Mouse (Mus musculus): ENCODE data around the gene Slc29a4. TPM values are rescaled to one million over a fixed set of nuclear protein-coding genes. Genes with fewer than 3 reads are reported as not detected.

The Slc29a4 gene
- polyA plus RNA-seq, 1 experiment from 2014 or later = 6.1 TPM

- no peak overlapping the region for H3K9ac ChIP-seq
- peaks cover 29% of the 10 kb centered on the region for H3K27me3 ChIP-seq
- peak overlapping the region; percentile 98 for H3K4me2 ChIP-seq
- no peaks in the 10 kb centered on the region for H3K9me3 ChIP-seq
- peak overlapping the region; percentile 57 for H3K4me3 ChIP-seq
- peaks cover 16% of the 10 kb centered on the region for H3K4me1 ChIP-seq
- no peaks in the 10 kb centered on the region for H3K36me3 ChIP-seq
- ATAC-seq (ENCODE audit: borderline replicate concordance, extremely low read depth, low FRiP score, low TSS enrichment) = peak; percentile 65
- 7% methylated on average over 15 of the region's 15 CpGs for WGBS
- H3K27ac ChIP-seq = no peak overlapping the region
These were observed 8.7 kb downstream of the Slc29a4 start for GRCm38 (mm10) chr5:142700842-142701589.

- Histone ChIP-seq H3K27me3 (peaks cover 29% of the 10 kb centered on the region), H3K4me3 (peak overlapping the region; percentile 57), H3K9me3 (no peaks in the 10 kb centered on the region), H3K9ac (peak overlapping the region; percentile 40), H3K4me1 (peaks cover 16% of the 10 kb centered on the region), H3K36me3 (no peaks in the 10 kb centered on the region), H3K27ac (no peak overlapping the region), H3K4me2 (peak overlapping the region; percentile 98)
- peak; percentile 89 for ATAC-seq (ENCODE audit: borderline replicate concordance, extremely low read depth, low FRiP score, low TSS enrichment)
- 1% methylated on average over 42 of the region's 72 CpGs for WGBS
These were observed 9.6 kb downstream of the Slc29a4 start for GRCm38 (mm10) chr5:142701651-142702510.

GRCm38 (mm10) chr5:142702511-142703138 is 10.3 kb downstream of the Slc29a4 start:
- Histone ChIP-seq H3K36me3 (no peaks in the 10 kb centered on the region), H3K4me2 (peak overlapping the region; percentile 98), H3K4me3 (peak overlapping the region; percentile 57), H3K4me1 (peaks cover 16% of the 10 kb centered on the region), H3K27me3 (peaks cover 29% of the 10 kb centered on the region), H3K27ac (no peak overlapping the region), H3K9ac (peak overlapping the region; percentile 40; the same call in 1 of the 2 replicates), H3K9me3 (no peaks in the 10 kb centered on the region)
- no peak; the same call in 1 of the 2 replicates for ATAC-seq (ENCODE audit: borderline replicate concordance, extremely low read depth, low FRiP score, low TSS enrichment)
- WGBS = 15% methylated on average over 18 of the region's 18 CpGs

GRCm38 (mm10) chr5:142703569-142703968 is 11.3 kb downstream of the Slc29a4 start:
- Histone ChIP-seq H3K4me2 (no peak overlapping the region), H3K9ac (no peak overlapping the region), H3K4me1 (peaks cover 16% of the 10 kb centered on the region), H3K9me3 (no peaks in the 10 kb centered on the region), H3K27me3 (peaks cover 29% of the 10 kb centered on the region), H3K4me3 (no peak overlapping the region), H3K27ac (no peak overlapping the region), H3K36me3 (no peaks in the 10 kb centered on the region)
- ATAC-seq (ENCODE audit: borderline replicate concordance, extremely low read depth, low FRiP score, low TSS enrichment) = no peak
- 79% methylated on average over 10 of the region's 10 CpGs for WGBS

GRCm38 (mm10) chr5:142707709-142708108 is 15.4 kb downstream of the Slc29a4 start:
- Histone ChIP-seq H3K4me3 (no peak overlapping the region), H3K9me3 (no peaks in the 10 kb centered on the region), H3K9ac (no peak overlapping the region), H3K27ac (no peak overlapping the region), H3K4me1 (peaks cover 2% of the 10 kb centered on the region), H3K27me3 (peaks cover 10% of the 10 kb centered on the region; the same call in 1 of the 2 replicates), H3K36me3 (no peaks in the 10 kb centered on the region), H3K4me2 (no peak overlapping the region)
- WGBS = 82% methylated on average over 5 of the region's 5 CpGs
- ATAC-seq (ENCODE audit: borderline replicate concordance, extremely low read depth, low FRiP score, low TSS enrichment) = no peak

- 67% methylated on average over 7 of the region's 7 CpGs for WGBS
- H3K4me2 ChIP-seq = no peak overlapping the region
- no peak overlapping the region for H3K27ac ChIP-seq
- no peak for ATAC-seq (ENCODE audit: borderline replicate concordance, extremely low read depth, low FRiP score, low TSS enrichment)
- no peaks in the 10 kb centered on the region for H3K9me3 ChIP-seq
- no peak overlapping the region for H3K4me3 ChIP-seq
- no peak overlapping the region for H3K9ac ChIP-seq
- no peaks in the 10 kb centered on the region for H3K4me1 ChIP-seq
- H3K36me3 ChIP-seq = no peaks in the 10 kb centered on the region
- H3K27me3 ChIP-seq = no peaks in the 10 kb centered on the region
These were observed 17.1 kb downstream of the Slc29a4 start for GRCm38 (mm10) chr5:142709436-142709835.

GRCm38 (mm10) chr5:142712373-142712772 is 20.1 kb downstream of the Slc29a4 start:
- no peak overlapping the region for H3K9ac ChIP-seq
- no peaks in the 10 kb centered on the region for H3K27me3 ChIP-seq
- H3K27ac ChIP-seq = no peak overlapping the region
- no peak overlapping the region for H3K4me2 ChIP-seq
- H3K9me3 ChIP-seq = no peaks in the 10 kb centered on the region
- WGBS = 82% methylated on average over 5 of the region's 5 CpGs
- H3K4me3 ChIP-seq = no peak overlapping the region
- ATAC-seq (ENCODE audit: borderline replicate concordance, extremely low read depth, low FRiP score, low TSS enrichment) = no peak
- H3K4me1 ChIP-seq = no peaks in the 10 kb centered on the region
- no peaks in the 10 kb centered on the region for H3K36me3 ChIP-seq

GRCm38 (mm10) chr5:142713966-142714365 is 21.7 kb downstream of the Slc29a4 start:
- Histone ChIP-seq H3K27me3 (no peaks in the 10 kb centered on the region), H3K27ac (no peak overlapping the region), H3K4me3 (no peak overlapping the region), H3K36me3 (no peaks in the 10 kb centered on the region), H3K4me2 (no peak overlapping the region), H3K4me1 (no peaks in the 10 kb centered on the region), H3K9me3 (no peaks in the 10 kb centered on the region), H3K9ac (no peak overlapping the region)
- no peak for ATAC-seq (ENCODE audit: borderline replicate concordance, extremely low read depth, low FRiP score, low TSS enrichment)
- 81% methylated on average over 10 of the region's 10 CpGs for WGBS

GRCm38 (mm10) chr5:142715059-142715458 is 22.7 kb downstream of the Slc29a4 start:
- H3K4me2 ChIP-seq = no peak overlapping the region
- H3K27me3 ChIP-seq = no peaks in the 10 kb centered on the region
- no peak overlapping the region for H3K27ac ChIP-seq
- no peak overlapping the region for H3K9ac ChIP-seq
- no peak for ATAC-seq (ENCODE audit: borderline replicate concordance, extremely low read depth, low FRiP score, low TSS enrichment)
- H3K4me3 ChIP-seq = no peak overlapping the region
- H3K9me3 ChIP-seq = no peaks in the 10 kb centered on the region
- 81% methylated on average over 9 of the region's 9 CpGs for WGBS
- no peaks in the 10 kb centered on the region for H3K4me1 ChIP-seq
- no peaks in the 10 kb centered on the region for H3K36me3 ChIP-seq

- Histone ChIP-seq H3K9ac (no peak overlapping the region), H3K9me3 (no peaks in the 10 kb centered on the region), H3K4me2 (no peak overlapping the region), H3K36me3 (no peaks in the 10 kb centered on the region), H3K27ac (no peak overlapping the region), H3K27me3 (no peaks in the 10 kb centered on the region), H3K4me3 (no peak overlapping the region), H3K4me1 (no peaks in the 10 kb centered on the region)
- ATAC-seq (ENCODE audit: borderline replicate concordance, extremely low read depth, low FRiP score, low TSS enrichment) = no peak
- WGBS = 79% methylated on average over 6 of the region's 6 CpGs
These were observed 23.7 kb downstream of the Slc29a4 start for GRCm38 (mm10) chr5:142716056-142716455.

GRCm38 (mm10) chr5:142718037-142718436 is 25.7 kb downstream of the Slc29a4 start:
- 19% methylated on average over 4 of the region's 4 CpGs for WGBS
- H3K4me2 ChIP-seq = no peak overlapping the region

More at GRCm38 (mm10) chr5:142718037-142718436, 25.7 kb downstream of the Slc29a4 start:
- no peaks in the 10 kb centered on the region for H3K9me3 ChIP-seq
- no peak for ATAC-seq (ENCODE audit: borderline replicate concordance, extremely low read depth, low FRiP score, low TSS enrichment)
- H3K27ac ChIP-seq = no peak overlapping the region
- H3K36me3 ChIP-seq = no peaks in the 10 kb centered on the region
- no peak overlapping the region for H3K9ac ChIP-seq
- no peaks in the 10 kb centered on the region for H3K27me3 ChIP-seq
- no peaks in the 10 kb centered on the region for H3K4me1 ChIP-seq
- no peak overlapping the region for H3K4me3 ChIP-seq

Measured in lung, embryonic 15.5 days (tissue).